Mouse (Mus musculus) embryonic facial prominence, embryonic 11.5 days (tissue): ENCODE results near the gene Serpinb11. TPM values are rescaled to one million over a fixed set of nuclear protein-coding genes. Genes with fewer than 3 reads are reported as not detected.

ENCODE experiments used
- ATAC-seq: fragments of 200-750 bp; cut with Nextera tagmentation; replicated peaks from 2 replicates; pipeline ENCODE4 v1.8.0; 2017; ENCODE audit warnings: low read depth; ENCODE audit not compliant: insufficient number of reproducible peaks, low FRiP score, low TSS enrichment
- DNase-seq: peaks from one replicate; pipeline ENCODE4 v3.0.0-alpha.2; 2015; ENCODE audit warnings: low spot score
- H3K27ac ChIP-seq: fragments of 300-500 bp; sonication (generic); replicated peaks from 2 replicates; pipeline ENCODE4 v1.5.1; 2014; ENCODE audit warnings: mild to moderate bottlenecking, low read depth, low read length, control low read depth
- H3K27me3 ChIP-seq: fragments of 300-500 bp; sonication (generic); 2 replicates; pipeline ENCODE4 v1.6.1; 2014; ENCODE audit warnings: mild to moderate bottlenecking, low read length, moderate library complexity, mixed read lengths; ENCODE audit not compliant: control insufficient read depth, insufficient read depth
- H3K36me3 ChIP-seq: fragments of 300-500 bp; sonication (generic); replicated peaks from 2 replicates; pipeline ENCODE4 v1.6.1; 2014; ENCODE audit warnings: low read depth, mild to moderate bottlenecking, low read length, moderate library complexity, mixed read lengths; ENCODE audit not compliant: control insufficient read depth, insufficient read depth
- H3K4me1 ChIP-seq: fragments of 300-500 bp; sonication (generic); 2 replicates; pipeline ENCODE4 v1.6.1; 2014; ENCODE audit warnings: low read length, mixed read lengths; ENCODE audit not compliant: control insufficient read depth, insufficient read depth
- H3K4me2 ChIP-seq: fragments of 300-500 bp; sonication (generic); 2 replicates; pipeline ENCODE4 v1.6.1; 2014; ENCODE audit warnings: low read depth, mild to moderate bottlenecking, control low read depth, low read length, moderate library complexity
- H3K4me3 ChIP-seq: fragments of 300-500 bp; sonication (generic); 2 replicates; pipeline ENCODE4 v1.5.1; 2014; ENCODE audit warnings: low read depth, low read length, control low read depth
- H3K9ac ChIP-seq: fragments of 300-500 bp; sonication (generic); replicated peaks from 2 replicates; pipeline ENCODE4 v1.6.1; 2014; ENCODE audit warnings: mild to moderate bottlenecking, control low read depth, low read length
- H3K9me3 ChIP-seq: fragments of 300-500 bp; sonication (generic); replicated peaks from 2 replicates; pipeline ENCODE4 v1.6.1; 2016; ENCODE audit warnings: mild to moderate bottlenecking, low read length, inconsistent platforms, mixed read lengths; ENCODE audit not compliant: control insufficient read depth
- WGBS: fragments of 180-500 bp; shearing (Covaris S2); extraction: QIAGEN DNeasy Blood & Tissue Kit; methylation state at CpG from one replicate; pipeline ENCODE4 v1.1.7; 2014; 5-methylcytosine and 5-hydroxymethylcytosine counted together
- polyA plus RNA-seq: library from polyadenylated mRNA; unstranded; fragments of >200 nt; fragmentation: Nextera tagmentation; extraction: Ambion mirVana; gene quantifications from 2 replicates; pipeline ENCODE4 v1.2.1, GENCODE M21; 2014

The Serpinb11 gene
- polyA plus RNA-seq, 1 experiment from 2014 or later = not detected

DNA sequence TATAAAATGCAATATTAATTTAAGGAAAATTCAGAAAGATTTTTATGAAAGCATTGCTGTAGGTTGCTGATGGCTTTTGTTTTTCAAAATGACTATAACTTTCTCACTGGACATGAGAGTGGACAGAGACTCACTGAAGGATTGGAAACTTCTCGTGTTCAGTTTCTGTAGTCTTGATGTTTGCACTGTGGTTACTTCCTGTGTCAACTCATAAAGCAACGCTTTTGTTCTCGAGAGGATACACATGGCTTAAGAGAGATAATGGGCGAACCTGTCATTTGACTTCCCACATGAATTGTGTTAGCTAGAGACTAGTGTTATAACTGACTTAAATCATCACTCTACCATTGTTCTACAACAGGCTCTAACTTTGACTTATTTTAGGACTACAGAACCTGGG is 16.0 kb downstream of the Serpinb11 start:
- no peak overlapping the region for H3K4me3 ChIP-seq
- no peak overlapping the region for H3K4me2 ChIP-seq
- no peaks in the 10 kb centered on the region for H3K9me3 ChIP-seq
- no peaks in the 10 kb centered on the region for H3K36me3 ChIP-seq
- no peaks in the 10 kb centered on the region for H3K27me3 ChIP-seq
- H3K9ac ChIP-seq = no peak overlapping the region
- H3K27ac ChIP-seq = no peak overlapping the region
- ATAC-seq = no peak
- H3K4me1 ChIP-seq = no peaks in the 10 kb centered on the region
- 74% methylated on average over 4 of the region's 4 CpGs for WGBS
- no peak for DNase-seq

DNA sequence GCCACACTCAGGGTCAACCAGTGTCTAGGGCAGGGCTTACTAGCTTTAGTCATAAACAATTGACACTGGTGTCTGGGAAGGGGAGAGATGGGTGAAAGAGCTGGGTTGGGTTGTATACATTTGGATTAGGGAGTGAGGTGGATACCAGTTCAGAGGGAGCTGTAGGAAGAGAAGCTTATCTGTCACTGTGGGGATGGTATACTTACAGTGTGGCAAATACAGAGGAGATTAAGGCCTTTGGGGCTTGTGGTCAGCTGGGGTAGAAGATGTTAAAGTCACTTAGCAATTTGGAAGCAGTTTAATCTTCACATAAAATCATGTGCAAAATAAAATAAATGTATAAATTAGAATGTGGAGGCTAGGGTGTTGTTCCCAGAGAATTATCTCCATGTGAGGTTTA is 17.4 kb downstream of the Serpinb11 start:
- H3K4me1 ChIP-seq = no peaks in the 10 kb centered on the region
- no peaks in the 10 kb centered on the region for H3K27me3 ChIP-seq
- DNase-seq = no peak
- H3K27ac ChIP-seq = no peak overlapping the region
- H3K9me3 ChIP-seq = no peaks in the 10 kb centered on the region
- no peak overlapping the region for H3K4me3 ChIP-seq
- H3K9ac ChIP-seq = no peak overlapping the region
- ATAC-seq = no peak
- H3K4me2 ChIP-seq = no peak overlapping the region
- H3K36me3 ChIP-seq = no peaks in the 10 kb centered on the region

DNA sequence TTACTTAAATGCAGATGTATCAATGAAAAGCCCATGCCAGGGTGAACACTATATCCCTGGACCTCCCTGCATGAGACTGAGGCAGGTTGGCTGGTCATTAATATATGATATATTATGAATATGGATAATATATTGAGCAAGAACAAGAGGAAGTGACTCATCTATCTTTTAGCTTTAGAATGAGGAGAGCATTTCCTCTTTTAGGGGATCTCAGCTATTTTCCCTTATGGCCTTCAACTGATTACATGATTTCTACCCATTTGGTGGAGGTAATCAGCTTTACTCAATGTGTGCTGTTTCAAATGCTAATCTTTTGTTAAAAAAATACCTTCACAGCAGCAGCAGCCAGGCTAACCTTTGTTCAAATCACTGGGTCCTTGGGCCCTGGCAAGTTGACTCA is 20.5 kb downstream of the Serpinb11 start:
- no peak for ATAC-seq
- H3K9ac ChIP-seq = no peak overlapping the region
- no peak for DNase-seq

DNA sequence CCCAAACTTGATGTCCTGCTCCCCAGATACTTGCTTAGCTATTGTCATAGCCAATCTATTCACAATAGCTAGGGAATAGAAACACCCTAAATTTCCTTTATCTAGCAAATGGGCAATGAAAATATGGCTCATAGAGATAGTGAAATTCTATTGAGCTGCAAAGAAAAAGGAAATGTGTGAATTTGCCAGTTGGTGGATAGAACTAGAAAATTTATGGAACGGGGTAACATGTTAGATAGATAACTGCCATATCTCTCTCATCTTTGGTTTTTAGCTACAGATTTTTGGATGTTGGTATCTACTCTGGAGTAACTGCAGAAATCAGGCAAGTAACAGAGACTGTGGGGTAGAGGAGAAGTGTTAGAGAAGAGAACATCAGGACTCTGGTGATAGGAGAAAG is 21.4 kb downstream of the Serpinb11 start:
- Histone ChIP-seq H3K9ac (no peak overlapping the region), H3K4me2 (no peak overlapping the region), H3K27ac (no peak overlapping the region), H3K27me3 (no peaks in the 10 kb centered on the region), H3K4me3 (no peak overlapping the region), H3K9me3 (no peaks in the 10 kb centered on the region), H3K36me3 (no peaks in the 10 kb centered on the region), H3K4me1 (no peaks in the 10 kb centered on the region)
- no peak for DNase-seq
- 95% methylated on average over 1 of the region's 1 CpGs for WGBS
- no peak for ATAC-seq

More for the DNA sequence above, 20.5 kb downstream of the Serpinb11 start:
- no peaks in the 10 kb centered on the region for H3K9me3 ChIP-seq
- no peaks in the 10 kb centered on the region for H3K27me3 ChIP-seq
- H3K4me1 ChIP-seq = no peaks in the 10 kb centered on the region
- H3K4me2 ChIP-seq = no peak overlapping the region
- no peak overlapping the region for H3K4me3 ChIP-seq
- no peak overlapping the region for H3K27ac ChIP-seq
- H3K36me3 ChIP-seq = no peaks in the 10 kb centered on the region

GRCm38 (mm10) chr1:107384532-107384931 is 23.5 kb downstream of the Serpinb11 start:
- WGBS = 97% methylated on average over 9 of the region's 9 CpGs
- Histone ChIP-seq H3K36me3 (no peaks in the 10 kb centered on the region), H3K4me3 (no peak overlapping the region), H3K9me3 (no peaks in the 10 kb centered on the region), H3K27ac (no peak overlapping the region), H3K4me2 (no peak overlapping the region), H3K4me1 (no peaks in the 10 kb centered on the region), H3K27me3 (no peaks in the 10 kb centered on the region), H3K9ac (no peak overlapping the region)
- ATAC-seq = no peak
- DNase-seq = no peak

DNA sequence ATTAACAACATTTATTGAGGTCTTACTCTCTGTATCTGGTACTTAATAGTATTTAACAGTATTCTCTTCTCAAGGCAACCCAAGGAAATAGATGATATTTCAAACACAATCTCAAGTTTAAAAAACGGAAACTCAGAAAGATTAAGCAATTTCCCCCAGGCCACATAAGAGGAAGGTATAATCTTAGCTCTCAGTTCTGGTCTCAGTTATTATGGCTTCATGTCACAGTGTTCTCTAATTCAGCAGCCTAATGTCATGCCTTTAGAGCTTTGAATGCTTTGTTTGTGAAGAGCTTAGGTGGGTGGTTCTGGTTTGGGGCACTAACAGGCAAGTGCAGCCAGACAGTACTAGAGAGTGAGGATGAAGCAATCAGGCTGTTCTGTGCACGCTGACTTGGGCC is 28.8 kb downstream of the Serpinb11 start:
- H3K4me1 ChIP-seq = no peaks in the 10 kb centered on the region
- H3K36me3 ChIP-seq = no peaks in the 10 kb centered on the region
- WGBS = 77% methylated on average over 2 of the region's 2 CpGs
- H3K4me2 ChIP-seq = no peak overlapping the region
- ATAC-seq = no peak
- H3K9me3 ChIP-seq = no peaks in the 10 kb centered on the region
- H3K27ac ChIP-seq = no peak overlapping the region
- no peak for DNase-seq
- no peaks in the 10 kb centered on the region for H3K27me3 ChIP-seq
- no peak overlapping the region for H3K4me3 ChIP-seq
- no peak overlapping the region for H3K9ac ChIP-seq

DNA sequence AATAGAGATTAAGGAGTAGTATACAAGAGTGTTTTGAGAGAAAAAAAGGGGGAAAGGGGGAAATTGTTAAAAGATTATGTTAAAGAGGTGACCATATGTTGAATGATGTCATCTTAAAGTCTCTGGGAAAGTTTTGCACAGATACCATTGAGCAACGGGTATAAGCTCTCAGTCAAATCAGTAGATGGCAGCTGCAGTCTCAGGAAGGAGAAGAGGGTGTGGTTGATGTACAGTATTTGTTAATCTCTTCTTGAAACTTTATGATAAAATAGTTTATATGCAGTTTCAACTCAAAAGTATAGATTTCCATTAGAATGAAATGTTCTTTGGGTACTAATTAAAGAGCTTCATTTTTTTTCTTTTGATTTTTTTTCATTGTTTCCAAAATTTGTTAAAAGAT is 36.5 kb downstream of the Serpinb11 start:
- H3K4me2 ChIP-seq = no peak overlapping the region
- DNase-seq = no peak
- 71% methylated on average over 1 of the region's 1 CpGs for WGBS
- no peaks in the 10 kb centered on the region for H3K4me1 ChIP-seq
- H3K27me3 ChIP-seq = no peaks in the 10 kb centered on the region
- H3K4me3 ChIP-seq = no peak overlapping the region
- H3K9me3 ChIP-seq = no peaks in the 10 kb centered on the region
- H3K9ac ChIP-seq = no peak overlapping the region
- no peak for ATAC-seq
- no peak overlapping the region for H3K27ac ChIP-seq
- no peaks in the 10 kb centered on the region for H3K36me3 ChIP-seq

DNA sequence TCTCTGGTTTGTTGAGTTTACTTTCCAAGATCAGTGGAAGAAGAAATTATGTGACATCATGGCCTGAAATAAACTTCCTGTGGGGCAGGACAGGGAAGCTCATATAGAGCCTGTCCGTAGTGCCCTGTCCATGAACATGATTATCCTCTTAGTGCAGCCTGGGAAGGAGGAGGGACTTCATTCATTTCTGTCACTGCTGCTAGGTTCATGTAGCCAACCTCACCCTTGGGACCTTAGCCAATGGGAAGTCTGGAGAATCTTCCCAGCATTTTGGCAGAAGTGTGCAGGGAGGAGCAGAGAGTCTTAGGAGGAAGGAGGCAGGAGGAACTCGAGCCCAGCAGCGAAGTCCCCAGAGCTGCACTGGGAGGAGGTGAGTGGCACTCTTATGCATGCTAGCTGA is 38.4 kb downstream of the Serpinb11 start, which contains the start of gene Serpinb7:
Gene Serpinb7, plus strand, starts transcription at position 301 of the 400 bp plus-strand sequence.
- WGBS = 84% methylated on average over 3 of the region's 3 CpGs
- H3K4me3 ChIP-seq = no peak within 1 kb of the TSS
- no peak for ATAC-seq
- no peak within 1 kb of the TSS for H3K27ac ChIP-seq
- no peak within 1 kb of the TSS for H3K9ac ChIP-seq
- H3K36me3 ChIP-seq = no peaks in the 10 kb centered on the region
- no peaks in the 10 kb centered on the region for H3K4me1 ChIP-seq
- no peaks in the 10 kb centered on the region for H3K9me3 ChIP-seq
- H3K27me3 ChIP-seq = no peaks in the 10 kb centered on the region
- no peak within 1 kb of the TSS for H3K4me2 ChIP-seq
- DNase-seq = no peak
